In genomic region chr9:89968836-89969450, GRCm38 (mm10) we compare ENCODE assay signal across 15 mouse cellular contexts. TPM values are rescaled to one million over a fixed set of nuclear protein-coding genes. Genes with fewer than 3 reads are reported as not detected.
DNase-seq lines count a peak whose midpoint lies in the region; ATAC-seq and TF ChIP-seq lines count a peak whose summit lies in the region.
"Had no signal": no experiment of that assay in that cellular context is flagged by ENCODE, and none has a peak within 500 bp of the region (broad histone marks: within the 10 kb centered on the region; RNA-seq: fewer than 3 reads in every experiment).

No protein-coding gene starts in this region.

- no peak overlapping the region for H3K4me2 ChIP-seq in liver, postnatal 0 days (ENCODE audit: low read depth, low read length)
- no peak overlapping the region for H3K4me2 ChIP-seq in liver, embryonic 12.5 days
- H3K4me2 ChIP-seq: forebrain, embryonic 12.5 days; heart, embryonic 12.5 days; lung, embryonic 15.5 days; midbrain, embryonic 12.5 days had no signal

- WGBS in liver, postnatal 0 days (ENCODE audit: insufficient replicate concordance): 69% methylated on average over 6 of the region's 6 CpGs
- 60% methylated on average over 6 of the region's 6 CpGs for WGBS in liver, embryonic 12.5 days (ENCODE audit: insufficient replicate concordance)
- 78% methylated on average over 6 of the region's 6 CpGs for WGBS in olfactory bulb, adult 2 months

- no peaks in the 10 kb centered on the region for H3K4me1 ChIP-seq in liver, postnatal 0 days (ENCODE audit: insufficient read depth)
- no peaks in the 10 kb centered on the region for H3K4me1 ChIP-seq in liver, embryonic 12.5 days
- no peaks in the 10 kb centered on the region for H3K4me1 ChIP-seq in ES-Bruce4 (ENCODE audit: control insufficient read depth, insufficient read depth, low read length)
- H3K4me1 ChIP-seq in olfactory bulb, adult 2 months (ENCODE audit: control insufficient read depth, insufficient read depth, low read length): no peaks in the 10 kb centered on the region
- H3K4me1 ChIP-seq: forebrain, embryonic 12.5 days; lung, embryonic 15.5 days; midbrain, embryonic 12.5 days had no signal

- ATAC-seq in liver, postnatal 0 days: no peak
- no peak for ATAC-seq in liver, embryonic 12.5 days

- no peak for TF ChIP-seq POLR2A in ES-Bruce4 (IDR thresholded peaks at IDR 0.05; ENCODE audit: insufficient read depth, low read length)
- no peak for TF ChIP-seq POLR2A in olfactory bulb, adult 2 months (IDR thresholded peaks at IDR 0.05; ENCODE audit: insufficient read depth, low read depth, low read length)

- DNase-seq in heart, adult 11 months: peak; percentile 73
- DNase-seq in heart, postnatal 4 days: no peak
- no peak for DNase-seq in liver, postnatal 0 days
- DNase-seq in spleen, postnatal 14 days (ENCODE audit: low spot score in 2 of 2): no peak
- no peak for DNase-seq in urinary bladder, postnatal 25 days (ENCODE audit: low spot score)
- DNase-seq: cerebellum, adult 9-10 months; kidney, adult 8-10 months had no signal

- no peak overlapping the region for H3K4me3 ChIP-seq in liver, postnatal 0 days (ENCODE audit: low read depth, low read length)
- H3K4me3 ChIP-seq in liver, embryonic 12.5 days: no peak overlapping the region
- no peak overlapping the region for H3K4me3 ChIP-seq in ES-Bruce4 (ENCODE audit: low read depth, low read length)
- no peak overlapping the region for H3K4me3 ChIP-seq in olfactory bulb, adult 2 months (ENCODE audit: insufficient read depth, low read depth, low read length)
- H3K4me3 ChIP-seq: forebrain, embryonic 12.5 days; heart, embryonic 12.5 days; lung, embryonic 15.5 days; midbrain, embryonic 12.5 days had no signal

- TF ChIP-seq EP300 in liver, postnatal 0 days (IDR thresholded peaks at IDR 0.05; ENCODE audit: low read depth): no peak
- TF ChIP-seq EP300 in ES-Bruce4 (IDR thresholded peaks at IDR 0.05; ENCODE audit: insufficient read depth, low read depth, low read length): no peak

- peak; percentile 41 for TF ChIP-seq CTCF in liver, postnatal 0 days (IDR thresholded peaks at IDR 0.05; ENCODE audit: low read depth)
- peak; percentile 40 for TF ChIP-seq CTCF in ES-Bruce4 (IDR thresholded peaks at IDR 0.05; ENCODE audit: low read depth, low read length)
- TF ChIP-seq CTCF in olfactory bulb, adult 2 months (IDR thresholded peaks at IDR 0.05; ENCODE audit: insufficient read depth, low read depth, low read length): peak; percentile 17; the same call in 1 of the 2 replicates

- H3K27me3 ChIP-seq in liver, postnatal 0 days (ENCODE audit: insufficient read depth, low read length): no peaks in the 10 kb centered on the region
- 0 out of 2 replicates have a peak, but pooled peaks cover 9% of the 10 kb centered on the region for H3K27me3 ChIP-seq in liver, embryonic 12.5 days (replicated peaks)
- H3K27me3 ChIP-seq in ES-Bruce4 (ENCODE audit: control insufficient read depth, insufficient read depth, low read length, poor library complexity, severe bottlenecking): no peaks in the 10 kb centered on the region
- H3K27me3 ChIP-seq: forebrain, embryonic 12.5 days; midbrain, embryonic 12.5 days had no signal

- no peaks in the 10 kb centered on the region for H3K9me3 ChIP-seq in liver, postnatal 0 days (ENCODE audit: low read length)
- no peaks in the 10 kb centered on the region for H3K9me3 ChIP-seq in liver, embryonic 12.5 days (replicated peaks)
- no peaks in the 10 kb centered on the region for H3K9me3 ChIP-seq in ES-Bruce4 (replicated peaks; ENCODE audit: control insufficient read depth, insufficient read depth, low read length, poor library complexity, severe bottlenecking)
- H3K9me3 ChIP-seq: forebrain, embryonic 12.5 days; heart, embryonic 12.5 days; lung, embryonic 15.5 days; midbrain, embryonic 12.5 days had no signal

- no peak overlapping the region for H3K9ac ChIP-seq in liver, postnatal 0 days (replicated peaks)
- H3K9ac ChIP-seq in liver, embryonic 12.5 days: no peak overlapping the region
- no peak overlapping the region for H3K9ac ChIP-seq in ES-Bruce4 (ENCODE audit: low read depth, poor library complexity, severe bottlenecking)
- H3K9ac ChIP-seq: forebrain, embryonic 12.5 days; heart, embryonic 12.5 days; lung, embryonic 15.5 days; midbrain, embryonic 12.5 days had no signal

- no peak overlapping the region for H3K27ac ChIP-seq in liver, postnatal 0 days (ENCODE audit: low read depth)
- no peak overlapping the region for H3K27ac ChIP-seq in liver, embryonic 12.5 days
- no peak overlapping the region for H3K27ac ChIP-seq in ES-Bruce4 (ENCODE audit: insufficient read depth, low read length)
- H3K27ac ChIP-seq in olfactory bulb, adult 2 months (ENCODE audit: insufficient read depth, low read depth, low read length): no peak overlapping the region
- H3K27ac ChIP-seq: forebrain, embryonic 12.5 days; lung, embryonic 15.5 days; midbrain, embryonic 12.5 days had no signal

- no peaks in the 10 kb centered on the region for H3K36me3 ChIP-seq in liver, postnatal 0 days (replicated peaks; ENCODE audit: insufficient read depth, low read length)
- no peaks in the 10 kb centered on the region for H3K36me3 ChIP-seq in liver, embryonic 12.5 days
- H3K36me3 ChIP-seq in ES-Bruce4 (ENCODE audit: control insufficient read depth, insufficient read depth, low read length, poor library complexity, severe bottlenecking): no peaks in the 10 kb centered on the region
- H3K36me3 ChIP-seq: forebrain, embryonic 12.5 days; heart, embryonic 12.5 days; lung, embryonic 15.5 days; midbrain, embryonic 12.5 days had no signal

RNA-seq across cellular contexts. Expression of gene Rasgrf1, which starts 59.2 kb away (rescaled TPM):
- total RNA-seq in heart, postnatal 4 days (2021): not detected
- 0.05 TPM in 1 of 2 replicates, not detected in the other for polyA plus RNA-seq in liver, postnatal 0 days (2015; fragmentation: Nextera tagmentation; extraction: Ambion mirVana)
- polyA plus RNA-seq in liver, embryonic 12.5 days (2016; fragmentation: Nextera tagmentation; extraction: Ambion mirVana): 0.14 TPM in 1 of 2 replicates, not detected in the other
- 0.20 TPM in 1 of 2 replicates, not detected in the other for polyA plus RNA-seq in ES-Bruce4 (2011; ENCODE audit: insufficient read depth, insufficient read length, low read depth, missing spikeins)
- polyA plus RNA-seq in olfactory bulb, adult 2 months (2012; ENCODE audit: insufficient read depth, insufficient read length, low replicate concordance, missing spikeins): not detected in 2 replicates
- polyA plus RNA-seq: embryonic facial prominence, embryonic 11.5 days had no signal

Comparison
In these comparisons a context has a peak if more than half of its experiments do, and no peak if none do; other contexts are left out.
1. RNA of gene Rasgrf1, which starts 59.2 kb away (polyA plus RNA-seq): not detected in olfactory bulb, adult 2 months; 0.20 TPM in ES-Bruce4, 0.14 TPM in liver, embryonic 12.5 days and 0.05 TPM in liver, postnatal 0 days; every median in the first group is over 10 times any median in the second.
2. Peak in every context shown above with its lines, with median percentiles within 50 percentile points of each other: CTCF ChIP-seq.